Mouse (Mus musculus): ENCODE measurements at regions not wholly inside any gene's neighbourhood (a gene's known extent, or its start where the extent isn't known, plus 50 kb on each side); places are given as distances from the start of the nearest gene placed in this dataset.

DNA sequence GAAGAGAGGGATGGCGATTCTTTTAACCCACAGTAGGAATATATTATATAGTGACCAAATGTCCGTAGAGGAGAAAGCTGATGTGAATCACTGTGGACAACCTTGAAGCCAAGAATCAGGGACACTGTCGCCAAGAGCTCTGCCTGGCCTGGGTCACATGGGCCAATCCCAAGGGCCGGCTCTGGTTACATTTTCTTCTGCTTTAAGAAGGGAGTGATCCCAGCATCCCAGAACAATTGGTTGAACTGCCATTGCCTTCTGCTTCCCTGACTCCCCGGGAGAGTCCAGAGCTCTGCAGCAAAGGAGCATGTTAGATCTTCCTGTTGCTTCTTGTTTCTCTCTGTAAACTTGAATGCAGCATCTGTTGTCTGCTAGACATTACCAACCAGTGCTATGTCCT is 126.0 kb upstream of the Map1b start:
- ATAC-seq (ENCODE audit: insufficient read depth): no peak
- H3K4me3 ChIP-seq (ENCODE audit: insufficient read depth in 1 of 2, low read depth in 2 of 2, low read length in 2 of 2): no peak overlapping the region
- no peak overlapping the region for H3K4me2 ChIP-seq (ENCODE audit: low read depth)
- DNase-seq (ENCODE audit: low read depth in 3 of 3, low spot score in 3 of 3): no peak
- WGBS (ENCODE audit: insufficient replicate concordance): 45% methylated on average over 5 of the region's 5 CpGs
- H3K4me1 ChIP-seq (replicated peaks; ENCODE audit: control insufficient read depth in 2 of 2, insufficient read depth in 2 of 2, low read length in 1 of 2): no peaks in the 10 kb centered on the region
- H3K27me3 ChIP-seq (ENCODE audit: control insufficient read depth, insufficient read depth, low read length): no peaks in the 10 kb centered on the region
- no peak overlapping the region for H3K27ac ChIP-seq
- TF ChIP-seq CTCF (IDR thresholded peaks at IDR 0.05; ENCODE audit: low read depth): no peak
- H3K9me3 ChIP-seq (ENCODE audit: control insufficient read depth, low read length): no peaks in the 10 kb centered on the region
- no peak overlapping the region for H3K9ac ChIP-seq (replicated peaks)
- H3K36me3 ChIP-seq (replicated peaks; ENCODE audit: control insufficient read depth, insufficient read depth, low read depth): no peaks in the 10 kb centered on the region

DNA sequence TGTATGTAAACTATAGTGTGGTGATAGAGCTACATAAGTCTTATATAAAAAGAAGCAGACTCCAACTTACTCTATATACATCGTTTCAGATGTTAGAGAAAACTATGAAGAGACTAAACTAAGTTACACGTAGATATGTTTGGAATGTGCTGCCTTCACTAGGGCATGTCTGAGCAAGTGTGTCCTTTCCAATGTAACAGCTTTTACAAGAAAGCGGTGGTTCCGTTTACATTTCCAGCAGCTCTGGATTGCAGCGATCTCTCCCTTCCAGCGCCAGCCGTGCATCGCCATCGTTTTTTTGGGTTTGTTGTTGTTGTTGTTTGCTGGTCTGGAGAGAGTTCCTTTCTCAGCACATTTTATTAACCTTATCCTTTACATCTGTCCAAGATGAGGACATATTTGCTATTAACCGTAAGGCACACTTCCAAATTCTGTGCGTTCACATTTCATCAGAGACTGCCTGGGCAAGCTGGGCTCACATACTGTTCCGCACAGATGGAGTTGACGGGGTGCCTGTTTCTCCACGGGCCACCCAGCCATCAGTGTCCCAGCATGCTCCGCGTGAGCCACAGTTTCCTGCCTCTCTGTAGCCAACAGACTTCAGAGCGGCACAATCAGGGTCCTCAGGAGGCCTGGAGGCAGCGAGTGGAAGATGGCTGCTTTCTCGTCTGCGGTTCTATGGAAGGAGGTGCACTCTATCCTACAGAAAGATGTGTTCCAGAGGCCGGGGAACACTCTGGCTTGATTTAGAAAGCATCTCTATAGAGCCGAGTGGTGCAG is 125.2 kb upstream of the Map1b start:
- Histone ChIP-seq H3K9me3 (ENCODE audit: control insufficient read depth, low read length) (no peaks in the 10 kb centered on the region), H3K4me2 (ENCODE audit: low read depth) (no peak overlapping the region), H3K27ac (no peak overlapping the region), H3K36me3 (replicated peaks; ENCODE audit: control insufficient read depth, insufficient read depth, low read depth) (no peaks in the 10 kb centered on the region), H3K27me3 (ENCODE audit: control insufficient read depth, insufficient read depth, low read length) (no peaks in the 10 kb centered on the region), H3K4me3 (ENCODE audit: insufficient read depth in 1 of 2, low read depth in 2 of 2, low read length in 2 of 2) (no peak overlapping the region), H3K9ac (replicated peaks) (no peak overlapping the region), H3K4me1 (replicated peaks; ENCODE audit: control insufficient read depth in 2 of 2, insufficient read depth in 2 of 2, low read length in 1 of 2) (no peaks in the 10 kb centered on the region)
- no peak for ATAC-seq (ENCODE audit: insufficient read depth)
- DNase-seq (ENCODE audit: low read depth in 3 of 3, low spot score in 3 of 3): no peak
- no peak for TF ChIP-seq EP300 (IDR thresholded peaks at IDR 0.05; ENCODE audit: low read depth)
- 66% methylated on average over 22 of the region's 22 CpGs for WGBS (ENCODE audit: insufficient replicate concordance)

DNA sequence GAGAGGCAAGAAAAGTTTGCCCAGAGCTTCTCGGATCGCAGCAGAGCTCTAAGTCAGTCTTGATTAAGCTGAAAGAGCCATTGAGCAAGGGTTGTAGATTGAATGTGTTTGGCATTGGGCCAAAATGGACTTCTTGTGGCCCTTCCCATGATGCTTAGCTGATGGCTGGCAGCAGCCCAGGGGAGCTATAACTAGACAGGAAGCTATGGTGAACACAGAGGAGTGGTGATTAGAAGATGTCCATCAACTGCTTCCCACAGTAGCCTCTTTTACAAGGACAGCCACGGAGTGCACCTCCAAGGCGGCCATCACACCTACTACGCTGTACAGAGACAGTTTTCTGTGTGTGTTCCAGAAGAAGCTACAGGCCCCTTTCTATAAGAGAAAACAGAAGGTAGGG is 116.4 kb upstream of the Map1b start:
- H3K9ac ChIP-seq (replicated peaks): no peak overlapping the region
- H3K27ac ChIP-seq: no peak overlapping the region
- ATAC-seq (ENCODE audit: insufficient read depth): no peak

DNA sequence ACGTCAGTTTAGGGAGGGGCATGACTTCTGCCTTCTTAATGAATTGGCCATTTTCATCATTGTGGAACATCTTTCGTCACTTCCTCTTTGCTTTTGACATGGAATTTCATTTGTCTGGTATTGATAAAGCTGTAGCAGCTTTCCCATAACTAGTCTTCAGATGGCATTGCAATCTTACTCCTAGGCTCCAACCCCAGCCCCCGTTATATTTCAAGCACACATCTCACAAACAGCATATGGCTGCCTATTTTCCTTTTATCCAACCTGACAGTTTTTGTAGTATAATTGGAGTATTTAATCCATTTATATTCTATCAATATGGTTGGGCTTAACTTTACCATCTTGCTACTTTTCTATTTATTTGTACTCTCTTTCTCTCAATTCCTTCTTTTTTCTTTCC is 114.5 kb upstream of the Map1b start:
- Histone ChIP-seq H3K4me1 (replicated peaks; ENCODE audit: control insufficient read depth in 2 of 2, insufficient read depth in 2 of 2, low read length in 1 of 2) (no peaks in the 10 kb centered on the region), H3K4me2 (ENCODE audit: low read depth) (no peak overlapping the region), H3K27me3 (ENCODE audit: control insufficient read depth, insufficient read depth, low read length) (no peaks in the 10 kb centered on the region), H3K27ac (no peak overlapping the region), H3K36me3 (replicated peaks; ENCODE audit: control insufficient read depth, insufficient read depth, low read depth) (no peaks in the 10 kb centered on the region), H3K4me3 (ENCODE audit: insufficient read depth in 1 of 2, low read depth in 2 of 2, low read length in 2 of 2) (no peak overlapping the region), H3K9ac (replicated peaks) (no peak overlapping the region), H3K9me3 (ENCODE audit: control insufficient read depth, low read length) (no peaks in the 10 kb centered on the region)
- TF ChIP-seq EP300 (IDR thresholded peaks at IDR 0.05; ENCODE audit: low read depth): no peak
- no peak for TF ChIP-seq CTCF (IDR thresholded peaks at IDR 0.05; ENCODE audit: low read depth)
- ATAC-seq (ENCODE audit: insufficient read depth) (no peak), DNase-seq (ENCODE audit: low read depth in 3 of 3, low spot score in 3 of 3) (no peak)
- 57% methylated on average over 3 of the region's 3 CpGs for WGBS (ENCODE audit: insufficient replicate concordance)

More for the DNA sequence above, 116.4 kb upstream of the Map1b start:
- Histone ChIP-seq H3K9me3 (ENCODE audit: control insufficient read depth, low read length) (no peaks in the 10 kb centered on the region), H3K4me1 (replicated peaks; ENCODE audit: control insufficient read depth in 2 of 2, insufficient read depth in 2 of 2, low read length in 1 of 2) (no peaks in the 10 kb centered on the region), H3K27me3 (ENCODE audit: control insufficient read depth, insufficient read depth, low read length) (no peaks in the 10 kb centered on the region), H3K4me3 (ENCODE audit: insufficient read depth in 1 of 2, low read depth in 2 of 2, low read length in 2 of 2) (no peak overlapping the region), H3K4me2 (ENCODE audit: low read depth) (no peak overlapping the region), H3K36me3 (replicated peaks; ENCODE audit: control insufficient read depth, insufficient read depth, low read depth) (no peaks in the 10 kb centered on the region)
- TF ChIP-seq CTCF (IDR thresholded peaks at IDR 0.05; ENCODE audit: low read depth): no peak
- no peak for TF ChIP-seq EP300 (IDR thresholded peaks at IDR 0.05; ENCODE audit: low read depth)
- DNase-seq (ENCODE audit: low read depth in 3 of 3, low spot score in 3 of 3): no peak
- WGBS (ENCODE audit: insufficient replicate concordance): 68% methylated on average over 5 of the region's 5 CpGs

DNA sequence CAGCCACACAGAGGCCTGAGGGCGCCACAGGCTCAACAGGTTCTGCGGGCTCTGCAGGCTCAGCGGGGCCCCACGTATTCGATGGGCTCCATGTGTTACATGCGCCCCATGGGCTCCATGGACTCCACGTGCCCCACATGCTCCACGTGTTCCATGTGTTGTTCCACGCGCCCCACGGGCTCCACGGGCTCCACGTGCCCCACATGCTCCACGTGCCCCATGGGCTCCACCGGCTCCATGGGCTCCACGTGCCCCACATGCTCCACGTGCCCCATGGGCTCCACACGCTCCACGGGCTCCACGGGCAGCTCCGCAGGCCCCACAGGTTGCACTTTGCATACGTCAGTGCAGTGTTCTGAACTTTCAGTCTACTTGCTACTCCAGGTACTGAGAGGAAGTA is 114.0 kb upstream of the Map1b start:
- H3K36me3 ChIP-seq (replicated peaks; ENCODE audit: control insufficient read depth, insufficient read depth, low read depth): no peaks in the 10 kb centered on the region
- 80% methylated on average over 22 of the region's 22 CpGs for WGBS (ENCODE audit: insufficient replicate concordance)
- H3K4me1 ChIP-seq (replicated peaks; ENCODE audit: control insufficient read depth in 2 of 2, insufficient read depth in 2 of 2, low read length in 1 of 2): no peaks in the 10 kb centered on the region
- no peak overlapping the region for H3K4me3 ChIP-seq (ENCODE audit: insufficient read depth in 1 of 2, low read depth in 2 of 2, low read length in 2 of 2)
- no peak for ATAC-seq (ENCODE audit: insufficient read depth)
- H3K27me3 ChIP-seq (ENCODE audit: control insufficient read depth, insufficient read depth, low read length): no peaks in the 10 kb centered on the region
- no peak overlapping the region for H3K4me2 ChIP-seq (ENCODE audit: low read depth)
- no peaks in the 10 kb centered on the region for H3K9me3 ChIP-seq (ENCODE audit: control insufficient read depth, low read length)
- H3K27ac ChIP-seq: no peak overlapping the region
- TF ChIP-seq EP300 (IDR thresholded peaks at IDR 0.05; ENCODE audit: low read depth) (no peak), CTCF (IDR thresholded peaks at IDR 0.05; ENCODE audit: low read depth) (no peak)
- DNase-seq (ENCODE audit: low read depth in 3 of 3, low spot score in 3 of 3): no peak
- H3K9ac ChIP-seq (replicated peaks): no peak overlapping the region
